Mouse (Mus musculus): ENCODE measurements around the gene Slc23a4. TPM values are rescaled to one million over a fixed set of nuclear protein-coding genes. Genes with fewer than 3 reads are reported as not detected.

Gene Slc23a4
- total and polyA plus RNA-seq, 3 experiments: 0.05 to 0.44 TPM; not detected in 1

DNA sequence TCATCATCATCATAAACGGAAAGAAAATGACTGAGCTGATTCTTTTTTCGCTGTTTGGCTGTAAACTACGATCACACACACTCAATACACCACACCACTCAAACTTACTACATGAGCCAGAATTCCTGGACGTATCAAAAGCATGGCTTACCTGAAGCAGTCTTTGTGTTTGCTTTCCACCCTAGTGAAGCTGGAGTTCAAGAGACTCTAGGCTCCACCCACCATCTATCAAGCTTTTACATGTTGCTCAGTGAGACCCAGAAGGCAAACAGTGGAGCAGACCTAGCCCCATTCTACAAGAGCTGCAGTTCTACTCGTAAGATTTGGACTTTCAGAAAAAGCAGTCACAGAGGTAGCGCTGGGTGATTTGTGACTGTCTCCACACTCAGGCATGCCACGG is 85.6 kb downstream of the Slc23a4 start:
- TF ChIP-seq GATA1 (IDR thresholded peaks at IDR 0.05; ENCODE audit: borderline replicate concordance, low read length): no peak
- no peak for TF ChIP-seq CTCF (IDR thresholded peaks at IDR 0.05; ENCODE audit: low read depth, low read length)
- no peak for TF ChIP-seq GATA2 (IDR thresholded peaks at IDR 0.05; ENCODE audit: borderline replicate concordance, low read depth, low read length)
- TF ChIP-seq POLR2AphosphoS5 (IDR thresholded peaks at IDR 0.05; ENCODE audit: insufficient replicate concordance, low read depth, low read length): no peak
- no peak for TF ChIP-seq TAL1 (conservative IDR thresholded peaks at IDR 0.05; ENCODE audit: low read depth, low read length)
- H3K36me3 ChIP-seq (replicated peaks): peaks cover 98% of the 10 kb centered on the region
- peaks cover 27% of the 10 kb centered on the region for H3K4me1 ChIP-seq (ENCODE audit: insufficient read depth, low read depth, low read length)
- no peak overlapping the region for H3K4me3 ChIP-seq (ENCODE audit: low read depth, low read length)
- no peak for ATAC-seq (ENCODE audit: extremely low read depth, insufficient number of reproducible peaks, low FRiP score, poor library complexity, severe bottlenecking)
- no peak for DNase-seq (ENCODE audit: low spot score)
- H3K27me3 ChIP-seq (ENCODE audit: insufficient read depth, low read length): no peaks in the 10 kb centered on the region
- H3K9me3 ChIP-seq (replicated peaks): no peaks in the 10 kb centered on the region

DNA sequence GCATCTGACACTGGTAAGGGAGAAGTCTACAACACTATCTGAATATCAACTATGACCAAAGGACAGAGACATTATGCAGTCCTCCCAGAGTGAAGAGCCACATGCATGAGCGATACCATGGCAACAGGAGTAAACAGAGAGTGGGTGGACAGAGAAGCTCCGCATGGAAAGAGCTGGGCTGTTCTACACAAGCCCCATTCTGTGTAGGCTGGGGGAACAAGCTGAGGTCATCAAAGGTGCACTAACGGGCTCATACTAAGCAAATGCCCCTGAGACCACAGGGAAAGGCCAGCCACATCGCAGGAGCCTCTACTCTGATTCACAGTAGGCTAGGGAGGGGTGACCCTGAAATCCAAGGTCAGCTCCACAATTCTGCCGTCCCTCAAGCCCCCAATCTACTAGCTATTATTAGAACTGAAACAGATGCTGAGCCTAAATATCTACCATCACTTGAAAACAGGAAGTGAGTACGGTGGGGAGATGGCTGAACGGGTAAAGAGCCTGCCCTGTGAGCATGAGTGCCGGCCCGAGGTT is 86.2 kb downstream of the Slc23a4 start:
- H3K4me1 ChIP-seq (ENCODE audit: insufficient read depth, low read depth, low read length): peaks cover 21% of the 10 kb centered on the region
- TF ChIP-seq GATA1 (IDR thresholded peaks at IDR 0.05; ENCODE audit: borderline replicate concordance, low read length) (no peak), TAL1 (conservative IDR thresholded peaks at IDR 0.05; ENCODE audit: low read depth, low read length) (no peak), POLR2AphosphoS5 (IDR thresholded peaks at IDR 0.05; ENCODE audit: insufficient replicate concordance, low read depth, low read length) (no peak), GATA2 (IDR thresholded peaks at IDR 0.05; ENCODE audit: borderline replicate concordance, low read depth, low read length) (no peak), CTCF (IDR thresholded peaks at IDR 0.05; ENCODE audit: low read depth, low read length) (no peak)
- no peak overlapping the region for H3K4me3 ChIP-seq (ENCODE audit: low read depth, low read length)
- ATAC-seq (ENCODE audit: extremely low read depth, insufficient number of reproducible peaks, low FRiP score, poor library complexity, severe bottlenecking): no peak
- H3K36me3 ChIP-seq (replicated peaks): peaks cover 98% of the 10 kb centered on the region
- H3K9me3 ChIP-seq (replicated peaks): no peaks in the 10 kb centered on the region
- DNase-seq (ENCODE audit: low spot score): no peak
- no peaks in the 10 kb centered on the region for H3K27me3 ChIP-seq (ENCODE audit: insufficient read depth, low read length)

DNA sequence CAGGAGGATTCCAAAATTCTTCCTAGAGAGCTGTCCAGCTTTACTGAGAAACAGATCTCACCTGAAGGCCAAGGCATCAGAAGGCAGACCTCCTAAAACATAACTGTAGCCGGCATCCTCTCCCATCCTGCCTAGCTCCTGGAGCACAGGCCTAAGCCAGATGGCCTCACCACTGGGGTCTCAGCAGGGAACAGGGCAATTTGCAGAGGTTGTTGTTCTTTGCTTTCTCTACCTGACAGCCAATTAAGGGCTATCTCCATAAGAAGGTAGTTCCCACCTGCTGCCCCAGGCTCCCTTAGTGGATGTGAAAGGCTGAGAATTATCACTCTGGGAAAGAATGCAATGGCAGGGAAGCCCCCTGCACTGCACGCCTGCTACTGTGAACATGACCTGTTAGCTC is 87.2 kb downstream of the Slc23a4 start:
- Histone ChIP-seq H3K27me3 (ENCODE audit: insufficient read depth, low read length) (no peaks in the 10 kb centered on the region), H3K9me3 (replicated peaks) (no peaks in the 10 kb centered on the region), H3K4me1 (ENCODE audit: insufficient read depth, low read depth, low read length) (peaks cover 23% of the 10 kb centered on the region), H3K4me3 (ENCODE audit: low read depth, low read length) (no peak overlapping the region), H3K36me3 (replicated peaks) (peaks cover 98% of the 10 kb centered on the region)
- no peak for TF ChIP-seq GATA2 (IDR thresholded peaks at IDR 0.05; ENCODE audit: borderline replicate concordance, low read depth, low read length)
- no peak for TF ChIP-seq CTCF (IDR thresholded peaks at IDR 0.05; ENCODE audit: low read depth, low read length)
- no peak for TF ChIP-seq TAL1 (conservative IDR thresholded peaks at IDR 0.05; ENCODE audit: low read depth, low read length)
- no peak for TF ChIP-seq GATA1 (IDR thresholded peaks at IDR 0.05; ENCODE audit: borderline replicate concordance, low read length)
- no peak for TF ChIP-seq POLR2AphosphoS5 (IDR thresholded peaks at IDR 0.05; ENCODE audit: insufficient replicate concordance, low read depth, low read length)
- DNase-seq (ENCODE audit: low spot score) (no peak), ATAC-seq (ENCODE audit: extremely low read depth, insufficient number of reproducible peaks, low FRiP score, poor library complexity, severe bottlenecking) (no peak)

DNA sequence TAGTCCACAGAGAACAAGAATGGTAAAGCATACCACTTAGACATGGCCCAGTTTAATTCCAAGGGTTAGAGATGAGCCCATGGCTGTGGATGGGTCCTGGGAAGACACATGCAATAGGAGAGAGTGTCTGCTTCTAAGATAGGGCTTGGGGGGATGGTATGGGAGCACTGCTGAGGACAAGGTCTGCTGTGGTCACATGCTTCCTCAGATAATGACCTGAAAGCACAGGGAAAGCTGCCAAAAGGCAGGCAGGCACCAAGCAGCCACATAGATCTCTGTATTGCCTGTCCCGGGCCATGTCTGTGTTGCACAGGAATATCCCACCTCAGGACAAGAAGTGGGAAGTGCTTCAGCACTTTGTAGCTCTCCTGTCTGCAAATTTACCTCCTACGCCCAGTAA is 89.1 kb downstream of the Slc23a4 start:
- peaks cover 98% of the 10 kb centered on the region for H3K36me3 ChIP-seq (replicated peaks)
- no peak for ATAC-seq (ENCODE audit: extremely low read depth, insufficient number of reproducible peaks, low FRiP score, poor library complexity, severe bottlenecking)

DNA sequence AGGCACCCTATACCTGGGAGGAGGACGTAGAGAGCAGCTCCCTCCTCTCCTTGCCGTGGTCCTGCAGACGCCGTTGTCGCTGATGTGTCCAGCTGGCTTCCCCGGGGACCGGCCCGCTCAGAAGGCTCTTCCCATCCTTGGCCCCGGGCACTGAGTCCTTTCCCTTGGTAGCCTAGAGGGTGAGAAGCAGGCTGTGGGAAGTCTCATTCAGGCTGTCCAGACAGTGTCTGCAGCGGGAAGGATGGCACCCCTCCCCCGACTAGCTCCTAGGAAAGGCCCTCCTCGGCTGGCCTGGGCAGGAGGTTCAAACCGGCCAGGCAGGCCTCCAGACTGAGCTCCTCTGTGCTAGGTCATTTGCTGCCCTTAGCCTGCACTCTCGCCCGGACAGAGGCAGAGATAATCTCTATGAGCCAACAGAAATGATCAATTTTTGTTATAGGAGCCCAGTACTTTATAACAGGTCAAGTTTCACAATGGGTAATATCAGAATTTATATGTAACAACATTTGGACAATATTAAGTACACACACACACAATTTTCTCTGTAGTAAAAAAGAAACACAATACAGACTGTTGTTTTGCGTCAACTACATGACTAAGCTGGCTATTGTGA is 91.9 kb downstream of the Slc23a4 start:
- Histone ChIP-seq H3K27me3 (ENCODE audit: insufficient read depth, low read length) (no peaks in the 10 kb centered on the region), H3K4me1 (ENCODE audit: insufficient read depth, low read depth, low read length) (peaks cover 6% of the 10 kb centered on the region; the same call in 1 of the 2 replicates), H3K4me3 (ENCODE audit: low read depth, low read length) (no peak overlapping the region), H3K36me3 (replicated peaks) (peaks cover 96% of the 10 kb centered on the region), H3K9me3 (replicated peaks) (no peaks in the 10 kb centered on the region)
- TF ChIP-seq GATA2 (IDR thresholded peaks at IDR 0.05; ENCODE audit: borderline replicate concordance, low read depth, low read length) (no peak), CTCF (IDR thresholded peaks at IDR 0.05; ENCODE audit: low read depth, low read length) (no peak), GATA1 (IDR thresholded peaks at IDR 0.05; ENCODE audit: borderline replicate concordance, low read length) (no peak), POLR2AphosphoS5 (IDR thresholded peaks at IDR 0.05; ENCODE audit: insufficient replicate concordance, low read depth, low read length) (no peak)
- ATAC-seq (ENCODE audit: extremely low read depth, insufficient number of reproducible peaks, low FRiP score, poor library complexity, severe bottlenecking) (no peak), DNase-seq (ENCODE audit: low spot score) (no peak)

More for the DNA sequence above, 89.1 kb downstream of the Slc23a4 start:
- Histone ChIP-seq H3K4me1 (ENCODE audit: insufficient read depth, low read depth, low read length) (peaks cover 18% of the 10 kb centered on the region), H3K9me3 (replicated peaks) (no peaks in the 10 kb centered on the region), H3K27me3 (ENCODE audit: insufficient read depth, low read length) (no peaks in the 10 kb centered on the region), H3K4me3 (ENCODE audit: low read depth, low read length) (no peak overlapping the region)
- no peak for DNase-seq (ENCODE audit: low spot score)
- TF ChIP-seq POLR2AphosphoS5 (IDR thresholded peaks at IDR 0.05; ENCODE audit: insufficient replicate concordance, low read depth, low read length) (no peak), GATA1 (IDR thresholded peaks at IDR 0.05; ENCODE audit: borderline replicate concordance, low read length) (no peak), TAL1 (conservative IDR thresholded peaks at IDR 0.05; ENCODE audit: low read depth, low read length) (no peak), CTCF (IDR thresholded peaks at IDR 0.05; ENCODE audit: low read depth, low read length) (no peak), GATA2 (IDR thresholded peaks at IDR 0.05; ENCODE audit: borderline replicate concordance, low read depth, low read length) (no peak)

DNA sequence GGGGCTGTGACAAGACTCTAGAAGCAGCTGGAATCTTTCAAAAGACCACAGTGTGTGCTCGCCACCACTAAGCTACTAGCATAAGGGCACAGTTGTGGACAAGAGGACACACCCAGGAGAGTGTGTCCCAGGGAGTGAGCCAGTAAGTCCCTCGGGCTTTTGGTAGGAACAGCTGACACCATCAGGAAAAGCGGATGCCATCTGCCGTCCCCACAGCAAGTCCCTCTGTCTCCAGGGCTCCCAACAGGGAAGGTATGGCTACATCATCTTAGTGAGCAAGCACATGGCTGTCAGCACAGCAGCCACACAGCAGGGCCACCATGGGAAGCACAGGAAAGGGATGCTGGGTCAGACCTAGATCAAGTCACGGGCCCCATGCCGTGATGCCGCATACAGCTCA is 92.6 kb downstream of the Slc23a4 start:
- TF ChIP-seq CTCF (IDR thresholded peaks at IDR 0.05; ENCODE audit: low read depth, low read length) (no peak), GATA1 (IDR thresholded peaks at IDR 0.05; ENCODE audit: borderline replicate concordance, low read length) (no peak), GATA2 (IDR thresholded peaks at IDR 0.05; ENCODE audit: borderline replicate concordance, low read depth, low read length) (no peak), TAL1 (conservative IDR thresholded peaks at IDR 0.05; ENCODE audit: low read depth, low read length) (no peak), POLR2AphosphoS5 (IDR thresholded peaks at IDR 0.05; ENCODE audit: insufficient replicate concordance, low read depth, low read length) (no peak)
- ATAC-seq (ENCODE audit: extremely low read depth, insufficient number of reproducible peaks, low FRiP score, poor library complexity, severe bottlenecking): no peak
- Histone ChIP-seq H3K27me3 (ENCODE audit: insufficient read depth, low read length) (no peaks in the 10 kb centered on the region), H3K4me1 (ENCODE audit: insufficient read depth, low read depth, low read length) (peaks cover 6% of the 10 kb centered on the region; the same call in 1 of the 2 replicates), H3K4me3 (ENCODE audit: low read depth, low read length) (no peak overlapping the region), H3K36me3 (replicated peaks) (peaks cover 96% of the 10 kb centered on the region), H3K9me3 (replicated peaks) (no peaks in the 10 kb centered on the region)
- no peak for DNase-seq (ENCODE audit: low spot score)

Other genes starting within 250 kb of the Slc23a4 start
- gene Agbl3, start 208.0 kb downstream of the Slc23a4 start, total RNA-seq (2014; fragmentation: Nextera tagmentation): not detected in 2 replicates
- 0.06 and 0.22 TPM in 2 replicates for gene Agbl3, start 208.0 kb downstream of the Slc23a4 start, total RNA-seq (2017)
- gene Agbl3, start 208.0 kb downstream of the Slc23a4 start, polyA plus RNA-seq (2012): not detected in 2 replicates
- 2.6 and 7.1 TPM in 2 replicates for gene Tmem140, start 125.3 kb downstream of the Slc23a4 start, total RNA-seq (2014; fragmentation: Nextera tagmentation)
- 2.5 and 3.3 TPM in 2 replicates for gene Tmem140, start 125.3 kb downstream of the Slc23a4 start, total RNA-seq (2017)
- gene Tmem140, start 125.3 kb downstream of the Slc23a4 start, polyA plus RNA-seq (2012): 0.07 and 0.22 TPM in 2 replicates
- 12.8 and 17.4 TPM in 2 replicates for gene Cyren, start 110.3 kb downstream of the Slc23a4 start, total RNA-seq (2014; fragmentation: Nextera tagmentation)
- 20.1 and 25.3 TPM in 2 replicates for gene Cyren, start 110.3 kb downstream of the Slc23a4 start, total RNA-seq (2017)
- 7.9 and 8.1 TPM in 2 replicates for gene Cyren, start 110.3 kb downstream of the Slc23a4 start, polyA plus RNA-seq (2012)
- 16.7 and 19.9 TPM in 2 replicates for gene Wdr91, start 77.5 kb downstream of the Slc23a4 start, total RNA-seq (2014; fragmentation: Nextera tagmentation)
- 18.9 and 19.3 TPM in 2 replicates for gene Wdr91, start 77.5 kb downstream of the Slc23a4 start, total RNA-seq (2017)
- 12.7 and 16.1 TPM in 2 replicates for gene Wdr91, start 77.5 kb downstream of the Slc23a4 start, polyA plus RNA-seq (2012)
- not detected in 2 replicates for gene Stra8, start 68.2 kb downstream of the Slc23a4 start, total RNA-seq (2014; fragmentation: Nextera tagmentation)
- gene Stra8, start 68.2 kb downstream of the Slc23a4 start, total RNA-seq (2017): 0.11 TPM in 1 of 2 replicates, not detected in the other
- gene Stra8, start 68.2 kb downstream of the Slc23a4 start, polyA plus RNA-seq (2012): not detected in 2 replicates
- 92.4 and 132 TPM in 2 replicates for gene Cnot4, start 145.3 kb upstream of the Slc23a4 start, total RNA-seq (2014; fragmentation: Nextera tagmentation)
- 26.2 and 28.7 TPM in 2 replicates for gene Cnot4, start 145.3 kb upstream of the Slc23a4 start, total RNA-seq (2017)
- 3.9 and 7.5 TPM in 2 replicates for gene Cnot4, start 145.3 kb upstream of the Slc23a4 start, polyA plus RNA-seq (2012)
- gene Nup205, start 189.0 kb upstream of the Slc23a4 start, total RNA-seq (2014; fragmentation: Nextera tagmentation): 99.2 and 113 TPM in 2 replicates
- gene Nup205, start 189.0 kb upstream of the Slc23a4 start, total RNA-seq (2017): 88.9 and 93.8 TPM in 2 replicates
- 4.1 and 8.2 TPM in 2 replicates for gene Nup205, start 189.0 kb upstream of the Slc23a4 start, polyA plus RNA-seq (2012)